9 mouse cellular contexts compared by ENCODE assay signal in the genomic region with DNA sequence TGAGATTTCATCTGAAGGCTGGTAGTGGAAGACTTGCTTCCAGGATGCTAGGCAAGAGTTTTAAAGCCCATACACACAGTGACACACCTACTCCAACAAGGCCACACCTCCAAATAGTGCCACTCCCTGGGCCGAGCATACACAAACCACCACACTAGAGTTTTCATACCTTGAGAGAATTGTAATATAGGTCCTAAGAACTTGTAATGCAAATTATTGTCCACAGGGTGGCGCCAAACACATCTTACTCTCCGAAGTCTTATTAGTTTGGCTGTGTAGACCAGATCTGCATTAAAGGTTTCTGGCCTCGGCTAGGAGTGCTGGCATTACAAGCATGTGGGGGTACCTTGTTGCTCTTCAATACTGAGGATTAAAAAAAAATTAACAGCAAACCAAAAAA. TPM values are rescaled to one million over a fixed set of nuclear protein-coding genes. Genes with fewer than 3 reads are reported as not detected.
DNase-seq lines count a peak whose midpoint lies in the region; ATAC-seq and TF ChIP-seq lines count a peak whose summit lies in the region.
"Had no signal": no experiment of that assay in that cellular context is flagged by ENCODE, and none has a peak within 500 bp of the region (broad histone marks: within the 10 kb centered on the region; RNA-seq: fewer than 3 reads in every experiment).

No protein-coding gene starts in this region.

- peak; percentile 75 to 76 for DNase-seq in B cell, adult 2 months
- DNase-seq in Muller cell, postnatal 12 days (ENCODE audit: inconsistent ontology term), result peak; percentile 73
- DNase-seq in cerebellum, adult 9-11 months, result peak; percentile 60
- DNase-seq in gastrocnemius, adult 2 months, result peak; percentile 38
- DNase-seq in kidney, adult 8-10 months, result peak; percentile 53 to 67

- peaks cover 27% of the 10 kb centered on the region for H3K36me3 ChIP-seq in limb, embryonic 13.5 days
- peaks cover 14% of the 10 kb centered on the region; the same call in 1 of the 2 replicates for H3K36me3 ChIP-seq in stomach, embryonic 16.5 days (ENCODE audit: control insufficient read depth, insufficient read depth, low read length)

- no peak overlapping the region for H3K4me3 ChIP-seq in gastrocnemius, adult 2 months
- H3K4me3 ChIP-seq in limb, embryonic 13.5 days, result no peak overlapping the region
- H3K4me3 ChIP-seq in stomach, embryonic 16.5 days (replicated peaks; ENCODE audit: low read length), result no peak overlapping the region

- intact Hi-C loops in gastrocnemius, adult 2 months (cut with DNase I), result loop anchor here (1.0 to 2.0 kb wide), 2 partner anchors 41 to 92 kb away; no protein-coding TSS in a partner anchor

- WGBS in limb, embryonic 13.5 days, result 7% methylated on average over 4 of the region's 4 CpGs
- 5% methylated on average over 4 of the region's 4 CpGs for WGBS in stomach, embryonic 16.5 days

- TF ChIP-seq CTCF in gastrocnemius, adult 2 months (IDR thresholded peaks at IDR 0.05), result peak; percentile 75

- H3K27me3 ChIP-seq in limb, embryonic 13.5 days, result no peaks in the 10 kb centered on the region
- H3K27me3 ChIP-seq in stomach, embryonic 16.5 days (ENCODE audit: control insufficient read depth, insufficient read depth, low read length), result no peaks in the 10 kb centered on the region

- H3K9me3 ChIP-seq in limb, embryonic 13.5 days, result no peaks in the 10 kb centered on the region
- 0 out of 2 replicates have a peak, but pooled peaks cover 3% of the 10 kb centered on the region for H3K9me3 ChIP-seq in stomach, embryonic 16.5 days (replicated peaks; ENCODE audit: control insufficient read depth, low read length)

- no peaks in the 10 kb centered on the region for H3K4me1 ChIP-seq in limb, embryonic 13.5 days
- no peaks in the 10 kb centered on the region for H3K4me1 ChIP-seq in stomach, embryonic 16.5 days (ENCODE audit: control insufficient read depth, insufficient read depth, low read length)

- no peak overlapping the region for H3K4me2 ChIP-seq in limb, embryonic 13.5 days (replicated peaks)
- H3K4me2 ChIP-seq in stomach, embryonic 16.5 days (ENCODE audit: low read depth, low read length), result no peak overlapping the region

- no peak overlapping the region for H3K9ac ChIP-seq in limb, embryonic 13.5 days
- no peak overlapping the region for H3K9ac ChIP-seq in stomach, embryonic 16.5 days (ENCODE audit: low read length)

- no peak overlapping the region for H3K27ac ChIP-seq in gastrocnemius, adult 2 months
- H3K27ac ChIP-seq in limb, embryonic 13.5 days, result no peak overlapping the region
- no peak overlapping the region for H3K27ac ChIP-seq in stomach, embryonic 16.5 days (ENCODE audit: low read length)

- ATAC-seq in limb, embryonic 13.5 days (ENCODE audit: low FRiP score, low read depth), result peak; percentile 34; the same call in 1 of the 2 replicates
- ATAC-seq in monocyte, adult 5-6 weeks (replicated peaks; ENCODE audit: insufficient number of reproducible peaks, low FRiP score, low TSS enrichment, poor library complexity, severe bottlenecking), result peak; percentile 76; the same call in 1 of the 2 replicates
- ATAC-seq in stomach, embryonic 16.5 days (ENCODE audit: insufficient read depth, low FRiP score), result peak; percentile 60; the same call in 1 of the 2 replicates

RNA-seq across cellular contexts. Expression of a gene that starts 17.7 kb away (rescaled TPM):
- total RNA-seq in gastrocnemius, adult 2 months (2021), result 1 to 10 TPM; 7.6 to 8.1 TPM
- 4.2 and 5.4 TPM in 2 replicates for polyA plus RNA-seq in limb, embryonic 13.5 days (2015; fragmentation: Nextera tagmentation; extraction: Ambion mirVana)
- total RNA-seq in monocyte, adult 5-6 weeks (2017), result not detected in 3 replicates
- polyA plus RNA-seq in stomach, embryonic 16.5 days (2015; fragmentation: Nextera tagmentation; extraction: Ambion mirVana), result 0.79 and 2.0 TPM in 2 replicates

RNA-seq across cellular contexts. Expression of a gene that starts 37.3 kb away (rescaled TPM):
- total RNA-seq in gastrocnemius, adult 2 months (2021), result 1 to 10 TPM; 5.9 to 6.6 TPM
- polyA plus RNA-seq in limb, embryonic 13.5 days (2015; fragmentation: Nextera tagmentation; extraction: Ambion mirVana), result 24.0 and 26.3 TPM in 2 replicates
- 0.48 to 1.6 TPM (median 1.2 TPM) in 3 replicates for total RNA-seq in monocyte, adult 5-6 weeks (2017)
- 13.8 TPM in 2 replicates for polyA plus RNA-seq in stomach, embryonic 16.5 days (2015; fragmentation: Nextera tagmentation; extraction: Ambion mirVana)

RNA-seq across cellular contexts. Expression of a gene that starts 44.4 kb away (rescaled TPM):
- total RNA-seq in gastrocnemius, adult 2 months (2021), result 1 to 10 TPM; 5.0 to 6.0 TPM
- 157 and 161 TPM in 2 replicates for polyA plus RNA-seq in limb, embryonic 13.5 days (2015; fragmentation: Nextera tagmentation; extraction: Ambion mirVana)
- 22.2 to 35.8 TPM (median 32.9 TPM) in 3 replicates for total RNA-seq in monocyte, adult 5-6 weeks (2017)
- 86.6 and 93.2 TPM in 2 replicates for polyA plus RNA-seq in stomach, embryonic 16.5 days (2015; fragmentation: Nextera tagmentation; extraction: Ambion mirVana)

RNA-seq across cellular contexts. Expression of a gene that starts 44.5 kb away (rescaled TPM):
- total RNA-seq in gastrocnemius, adult 2 months (2021), result under 1 TPM; 0.10 to 0.22 TPM
- 29.3 and 32.8 TPM in 2 replicates for polyA plus RNA-seq in limb, embryonic 13.5 days (2015; fragmentation: Nextera tagmentation; extraction: Ambion mirVana)
- 0.64 to 2.4 TPM (median 1.4 TPM) in 3 replicates for total RNA-seq in monocyte, adult 5-6 weeks (2017)
- polyA plus RNA-seq in stomach, embryonic 16.5 days (2015; fragmentation: Nextera tagmentation; extraction: Ambion mirVana), result 24.3 and 26.4 TPM in 2 replicates

RNA-seq across cellular contexts. Expression of a gene that starts 56.9 kb away (rescaled TPM):
- total RNA-seq in gastrocnemius, adult 2 months (2021), result not detected
- 0.34 and 0.49 TPM in 2 replicates for polyA plus RNA-seq in limb, embryonic 13.5 days (2015; fragmentation: Nextera tagmentation; extraction: Ambion mirVana)
- total RNA-seq in monocyte, adult 5-6 weeks (2017), result not detected in 3 replicates
- polyA plus RNA-seq in stomach, embryonic 16.5 days (2015; fragmentation: Nextera tagmentation; extraction: Ambion mirVana), result 0.21 TPM in 2 replicates
- total RNA-seq: gastrocnemius, adult 8-10 months had no signal
